Comparison of ENCODE assay signal across 20 mouse cellular contexts in genomic region chr11:80771596-80772250, GRCm38 (mm10). TPM values are rescaled to one million over a fixed set of nuclear protein-coding genes. Genes with fewer than 3 reads are reported as not detected.
A peak's percentile ranks its signal among the peaks of the same experiment; 100 is the strongest.
DNase-seq lines count a peak whose midpoint lies in the region; TF ChIP-seq lines count a peak whose summit lies in the region.
"Had no signal": no experiment of that assay in that cellular context is flagged by ENCODE, and none has a peak within 500 bp of the region (broad histone marks: within the 10 kb centered on the region; RNA-seq: fewer than 3 reads in every experiment).

No protein-coding gene starts in this region.

- peak overlapping the region; percentile 7 for H3K27ac ChIP-seq in heart, adult 2 months
- H3K27ac ChIP-seq in testis, adult 2 months (ENCODE audit: control insufficient read depth, insufficient read depth, low read depth, low read length): peak overlapping the region; percentile 70; the same call in 1 of the 2 replicates
- H3K27ac ChIP-seq in embryonic fibroblast, embryonic 13.5 days (ENCODE audit: insufficient read depth, low read length): peak overlapping the region; percentile 74
- H3K27ac ChIP-seq: heart, embryonic 15.5 days; hindbrain, embryonic 10.5 days; hindbrain, embryonic 13.5 days; intestine, embryonic 15.5 days had no signal

- no peak overlapping the region for H3K9ac ChIP-seq in heart, adult 2 months (ENCODE audit: low read depth, low read length)
- H3K9ac ChIP-seq: forebrain, postnatal 0 days; heart, embryonic 12.5 days; heart, embryonic 15.5 days; hindbrain, embryonic 13.5 days; intestine, embryonic 15.5 days had no signal

- TF ChIP-seq EP300 in heart, adult 2 months (IDR thresholded peaks at IDR 0.05; ENCODE audit: insufficient read depth, low read depth, low read length): no peak

- no peak for TF ChIP-seq POLR2A in heart, adult 2 months (IDR thresholded peaks at IDR 0.05; ENCODE audit: insufficient read depth, low read depth, low read length)
- TF ChIP-seq POLR2A in testis, adult 2 months (IDR thresholded peaks at IDR 0.05; ENCODE audit: control insufficient read depth, low read depth, low read length): no peak
- TF ChIP-seq POLR2A in embryonic fibroblast, embryonic 13.5 days (IDR thresholded peaks at IDR 0.05; ENCODE audit: low read depth, low read length): no peak

- intact Hi-C loops in heart, adult 2 months (cut with DNase I): no loop called here

- H3K79me2 ChIP-seq in heart, adult 2 months (replicated peaks; ENCODE audit: control insufficient read depth, insufficient read depth, low read length): no peaks in the 10 kb centered on the region

- peaks cover 14% of the 10 kb centered on the region for H3K36me3 ChIP-seq in heart, adult 2 months (ENCODE audit: control insufficient read depth, insufficient read depth, low read length)
- H3K36me3 ChIP-seq in testis, adult 2 months (ENCODE audit: control insufficient read depth, insufficient read depth, low read length): no peaks in the 10 kb centered on the region
- H3K36me3 ChIP-seq: heart, embryonic 12.5 days; heart, embryonic 15.5 days; hindbrain, embryonic 10.5 days; hindbrain, embryonic 13.5 days; intestine, embryonic 15.5 days had no signal

- WGBS in heart, adult 2 months: 73% methylated on average over 5 of the region's 5 CpGs

- H3K4me3 ChIP-seq in heart, adult 2 months: no peak overlapping the region
- no peak overlapping the region for H3K4me3 ChIP-seq in testis, adult 2 months (ENCODE audit: control insufficient read depth, low read depth, low read length)
- no peak overlapping the region for H3K4me3 ChIP-seq in embryonic fibroblast, embryonic 13.5 days (ENCODE audit: insufficient read depth, low read length)
- H3K4me3 ChIP-seq: heart, embryonic 12.5 days; heart, embryonic 15.5 days; hindbrain, embryonic 10.5 days; hindbrain, embryonic 13.5 days; intestine, embryonic 15.5 days had no signal

- TF ChIP-seq CTCF in heart, adult 2 months (IDR thresholded peaks at IDR 0.05): no peak
- no peak for TF ChIP-seq CTCF in testis, adult 2 months (IDR thresholded peaks at IDR 0.05; ENCODE audit: control insufficient read depth, insufficient read depth, insufficient replicate concordance, low read depth, low read length)
- TF ChIP-seq CTCF in embryonic fibroblast, embryonic 13.5 days (IDR thresholded peaks at IDR 0.05; ENCODE audit: borderline replicate concordance, insufficient read depth, low read length): no peak

- peaks cover 11% of the 10 kb centered on the region for H3K4me1 ChIP-seq in heart, adult 2 months (ENCODE audit: control insufficient read depth, insufficient read depth, low read length)
- H3K4me1 ChIP-seq in testis, adult 2 months (ENCODE audit: control insufficient read depth, insufficient read depth, low read length): peaks cover 3% of the 10 kb centered on the region; the same call in 1 of the 2 replicates
- peaks cover 16% of the 10 kb centered on the region for H3K4me1 ChIP-seq in embryonic fibroblast, embryonic 13.5 days (ENCODE audit: control insufficient read depth, insufficient read depth, low read length)
- H3K4me1 ChIP-seq: hindbrain, embryonic 13.5 days had no signal

- no peaks in the 10 kb centered on the region for H3K27me3 ChIP-seq in heart, adult 2 months (ENCODE audit: control insufficient read depth, insufficient read depth, low read length)
- H3K27me3 ChIP-seq in testis, adult 2 months (ENCODE audit: control insufficient read depth, insufficient read depth, low read length): no peaks in the 10 kb centered on the region
- H3K27me3 ChIP-seq: heart, embryonic 15.5 days; intestine, embryonic 15.5 days; Patski had no signal

- no peak for DNase-seq in heart, adult 2 months
- no peak for DNase-seq in heart, adult 18-20 months
- no peak for DNase-seq in testis, postnatal 10 days (ENCODE audit: low spot score)
- DNase-seq in layer of hippocampus, postnatal 36 days: no peak
- DNase-seq: cerebellum, adult 11-12 months; cerebellum, adult 8-10 months; cerebellum, postnatal 10 days; cerebellum, postnatal 36 days; forebrain, postnatal 0 days; gastrocnemius, postnatal 36 days; heart, postnatal 10 days; heart, postnatal 36 days had no signal

RNA-seq across cellular contexts. Expression of gene Myo1d, which starts 8.1 kb away (rescaled TPM):
- total RNA-seq in heart, adult 2 months (2021): 1 to 10 TPM; 8.2 to 10.0 TPM
- 9.3 and 10.1 TPM in 2 replicates for polyA plus RNA-seq in heart, adult 2 months (2012; rRNA removed)
- total RNA-seq in heart, adult 18-20 months (2021): 10 to 100 TPM; 10.1 to 10.3 TPM
- 4.4 and 4.6 TPM in 2 replicates for polyA plus RNA-seq in testis, adult 2 months (2012; rRNA removed)
- 29.5 and 30.6 TPM in 2 replicates for polyA plus RNA-seq in embryonic fibroblast, embryonic 13.5 days (2011; ENCODE audit: insufficient read length, low read depth, missing spikeins)
- total RNA-seq in layer of hippocampus, postnatal 36 days (2021): 1 to 10 TPM; 7.0 to 7.8 TPM

RNA-seq across cellular contexts. Expression of gene Tmem98, which starts 38.3 kb away (rescaled TPM):
- total RNA-seq in heart, adult 2 months (2021): 10 to 100 TPM; 11.2 to 12.8 TPM
- 29.3 and 34.9 TPM in 2 replicates for polyA plus RNA-seq in heart, adult 2 months (2012; rRNA removed)
- 10 to 100 TPM; 12.0 to 14.0 TPM for total RNA-seq in heart, adult 18-20 months (2021)
- 4.3 and 4.5 TPM in 2 replicates for polyA plus RNA-seq in testis, adult 2 months (2012; rRNA removed)
- 38.3 and 43.1 TPM in 2 replicates for polyA plus RNA-seq in embryonic fibroblast, embryonic 13.5 days (2011; ENCODE audit: insufficient read length, low read depth, missing spikeins)
- 1 to 10 TPM; 7.3 to 8.0 TPM for total RNA-seq in layer of hippocampus, postnatal 36 days (2021)

Comparison
In these comparisons a context has a peak if more than half of its experiments do, and no peak if none do; other contexts are left out.
1. H3K27ac ChIP-seq: peak in every context shown above with its lines; median percentile 74 in embryonic fibroblast, embryonic 13.5 days; 70 in testis, adult 2 months; 7 in heart, adult 2 months.